Mouse (Mus musculus): ENCODE data around the gene Iqcn.

Gene Iqcn

GRCm38 (mm10) chr8:70701048-70701981 lies 1.9 kb upstream of the Iqcn start:
- DNase-seq = no peak

- DNase-seq = no peak
Measured at GRCm38 (mm10) chr8:70701982-70702841, 1.0 kb upstream of the Iqcn start.

- no peak for DNase-seq
Measured at GRCm38 (mm10) chr8:70702842-70703182, 445 bp upstream of the Iqcn start.

GRCm38 (mm10) chr8:70708281-70708680 lies 5.0 kb downstream of the Iqcn start:
- DNase-seq = no peak

- no peak for DNase-seq
Measured at GRCm38 (mm10) chr8:70709794-70710193, 6.5 kb downstream of the Iqcn start.

GRCm38 (mm10) chr8:70710296-70710695 lies 7.0 kb downstream of the Iqcn start:
- no peak for DNase-seq

GRCm38 (mm10) chr8:70711041-70711440 lies 7.8 kb downstream of the Iqcn start:
- DNase-seq = no peak

- no peak for DNase-seq
Measured at GRCm38 (mm10) chr8:70713991-70714390, 10.7 kb downstream of the Iqcn start.

GRCm38 (mm10) chr8:70715086-70715485 lies 11.8 kb downstream of the Iqcn start:
- no peak for DNase-seq

GRCm38 (mm10) chr8:70716521-70717400 lies 13.5 kb downstream of the Iqcn start:
- DNase-seq = peak; percentile 4

- DNase-seq = peak; percentile 81
Measured at GRCm38 (mm10) chr8:70718297-70718696, 15.0 kb downstream of the Iqcn start, which contains the start of gene Gm3336. Gene Gm3336, plus strand, starts transcription at chr8:70718543.

GRCm38 (mm10) chr8:70719796-70720270 lies 16.6 kb downstream of the Iqcn start:
- DNase-seq = peak; percentile 13

GRCm38 (mm10) chr8:70720739-70721138 lies 17.5 kb downstream of the Iqcn start:
- DNase-seq = peak; percentile 86

- DNase-seq = peak; percentile 3
Measured at GRCm38 (mm10) chr8:70721601-70722000, 18.3 kb downstream of the Iqcn start.

- peak; percentile 94 for DNase-seq
Measured at GRCm38 (mm10) chr8:70723486-70724210, 20.4 kb downstream of the Iqcn start, which contains the start of gene Pde4c. Gene Pde4c, plus strand, starts transcription at chr8:70723720.

GRCm38 (mm10) chr8:70724216-70724615 lies 21.0 kb downstream of the Iqcn start:
- no peak for DNase-seq

GRCm38 (mm10) chr8:70725792-70726447 lies 22.7 kb downstream of the Iqcn start:
- peak; percentile 70 for DNase-seq

- DNase-seq = no peak
Measured at GRCm38 (mm10) chr8:70726721-70727120, 23.5 kb downstream of the Iqcn start.

GRCm38 (mm10) chr8:70729808-70730475 lies 26.7 kb downstream of the Iqcn start:
- DNase-seq = no peak

- DNase-seq = no peak
Measured at GRCm38 (mm10) chr8:70730956-70731355, 27.7 kb downstream of the Iqcn start.

Measured in kidney, postnatal 14 days (tissue).